Mouse (Mus musculus) heart, postnatal 36 days (tissue): ENCODE results near the gene Bag6. TPM values are rescaled to one million over a fixed set of nuclear protein-coding genes. Genes with fewer than 3 reads are reported as not detected.

ENCODE experiments used
- DNase-seq, 2 experiments: peaks; one replicate each; pipeline ENCODE4 v3.0.0; 2021 to 2022
- intact Hi-C: fragments of 180-260 bp; cut with DNase I; formaldehyde crosslinking; loops from one replicate; pipeline ENCODE4 v1.15.1; 2025
- microRNA-seq, 2 experiments: library from miRNA; unstranded; fragments of <30 nt; microRNA quantifications; one replicate each; pipeline ENCODE4 v1.2.0; 2021; ENCODE audit warnings: borderline number of aligned reads in 2 of 2
- total RNA-seq, 2 experiments: library from RNA; stranded (reverse); gene quantifications; 2 replicates each; pipeline ENCODE4 v1.2.3; 2021

Bag6 gene
- total RNA-seq, 2 experiments from 2014 or later: 243 to 268 TPM

DNA sequence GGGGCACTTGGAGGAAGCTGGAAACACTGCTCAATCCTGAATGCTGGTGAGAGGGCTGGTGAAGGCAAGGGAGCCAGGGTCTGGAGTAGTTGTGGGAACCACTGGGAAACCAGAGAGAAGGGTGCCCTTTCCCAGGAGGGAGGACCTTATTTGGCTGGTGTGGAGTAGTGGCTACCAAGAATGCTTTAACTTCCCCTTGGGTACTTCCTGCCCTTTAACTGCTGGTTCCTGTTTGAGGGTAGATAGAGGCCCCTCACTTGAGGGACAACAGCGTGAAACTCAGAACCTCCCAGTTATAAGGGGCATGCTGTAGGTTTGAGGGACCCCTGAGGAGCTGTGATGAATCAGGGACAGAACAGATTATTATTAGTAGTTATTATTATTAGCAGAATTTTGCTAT is 54.2 kb downstream of the Bag6 start:
- intact Hi-C loops: no loop called here
- no peak for DNase-seq

DNA sequence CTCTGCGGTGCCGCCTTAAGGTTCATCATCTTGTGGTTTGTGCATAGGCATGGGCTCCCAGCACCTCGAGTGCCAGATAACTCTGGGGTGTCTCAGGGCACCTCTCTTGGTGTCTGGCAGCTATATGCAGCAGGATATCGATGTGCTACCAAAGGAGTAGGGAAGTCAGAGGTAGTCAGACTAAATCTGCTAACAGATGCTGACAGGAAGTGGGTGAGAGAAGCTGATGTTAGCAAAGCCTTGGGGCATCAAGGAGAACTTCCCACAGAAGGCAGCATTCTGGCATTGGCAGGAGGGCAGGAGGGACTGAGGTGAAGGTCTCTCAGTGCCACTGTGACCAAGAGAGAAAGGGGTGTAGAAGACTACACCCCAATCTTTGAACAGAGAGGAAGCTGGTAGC is 55.1 kb downstream of the Bag6 start:
- no peak for DNase-seq
- intact Hi-C loops: no loop called here

GRCm38 (mm10) chr17:35191723-35192122 is 56.7 kb downstream of the Bag6 start:
- intact Hi-C loops: no loop called here
- DNase-seq: no peak

GRCm38 (mm10) chr17:35192924-35193323 is 57.9 kb downstream of the Bag6 start:
- intact Hi-C loops: no loop called here
- DNase-seq: no peak

- intact Hi-C loops: no loop called here
- DNase-seq: no peak
These were observed 59.2 kb downstream of the Bag6 start, which contains the start of gene Ltb for GRCm38 (mm10) chr17:35193881-35194843. TSS of gene Ltb (plus strand) at chr17:35194439.

DNA sequence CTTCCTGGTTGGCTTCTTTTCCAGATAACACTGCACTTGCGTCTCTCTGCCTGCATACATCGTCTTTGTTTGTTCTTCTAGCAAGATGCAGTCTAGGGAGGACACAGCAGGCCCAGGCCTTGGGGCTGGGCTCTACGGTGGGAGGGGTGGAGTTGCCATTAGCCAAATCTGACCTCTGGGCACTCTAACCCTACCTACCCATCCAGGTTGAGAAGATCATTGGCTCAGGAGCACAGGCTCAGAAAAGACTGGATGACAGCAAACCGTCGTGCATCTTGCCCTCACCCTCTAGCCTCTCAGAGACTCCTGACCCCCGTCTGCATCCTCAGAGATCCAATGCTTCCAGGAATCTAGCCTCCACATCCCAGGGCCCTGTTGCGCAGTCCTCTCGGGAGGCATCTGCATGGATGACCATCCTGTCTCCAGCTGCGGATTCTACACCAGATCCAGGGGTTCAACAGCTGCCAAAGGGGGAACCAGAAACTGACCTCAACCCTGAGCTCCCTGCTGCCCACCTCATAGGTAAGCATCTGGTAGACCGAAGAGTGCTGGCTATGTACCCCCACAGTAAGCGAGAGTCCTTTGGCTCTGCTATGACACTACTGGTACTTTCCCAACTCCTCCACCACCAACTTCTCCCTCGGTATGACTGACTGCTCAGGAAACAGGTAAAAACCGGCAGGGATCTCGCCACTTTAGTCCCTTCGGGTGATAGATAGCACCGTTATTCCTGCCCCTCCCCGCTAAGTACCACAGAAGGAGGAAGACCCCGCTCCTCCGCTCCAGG is 60.1 kb downstream of the Bag6 start:
- intact Hi-C loops: loop anchor here (1.0 kb wide), 1 partner anchor 17 kb away; no protein-coding TSS in a partner anchor

DNA sequence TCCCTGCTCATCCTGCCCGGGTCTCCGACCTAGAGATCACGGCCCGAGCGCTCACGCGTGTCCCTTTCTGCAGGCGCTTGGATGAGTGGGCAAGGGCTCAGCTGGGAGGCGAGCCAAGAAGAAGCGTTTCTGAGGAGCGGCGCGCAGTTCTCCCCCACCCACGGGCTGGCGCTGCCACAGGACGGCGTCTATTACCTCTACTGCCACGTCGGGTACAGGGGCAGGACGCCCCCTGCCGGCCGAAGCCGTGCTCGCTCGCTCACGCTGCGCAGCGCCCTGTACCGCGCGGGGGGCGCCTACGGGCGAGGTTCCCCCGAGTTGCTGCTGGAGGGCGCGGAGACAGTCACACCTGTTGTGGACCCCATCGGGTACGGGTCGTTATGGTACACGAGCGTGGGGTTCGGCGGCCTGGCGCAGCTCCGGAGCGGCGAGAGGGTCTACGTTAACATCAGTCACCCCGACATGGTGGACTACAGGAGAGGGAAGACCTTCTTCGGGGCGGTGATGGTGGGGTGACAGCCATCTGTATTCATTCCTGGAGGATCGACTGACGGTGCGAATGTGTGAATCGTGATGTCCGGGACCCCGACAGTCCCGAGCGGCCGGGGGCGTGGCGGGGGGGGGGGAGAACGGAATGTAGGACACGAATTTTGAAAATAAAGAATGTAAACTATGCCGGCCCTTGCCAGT is 60.8 kb downstream of the Bag6 start:
- DNase-seq: peak; percentile 87 to 88
- intact Hi-C loops: loop anchor here (1.0 to 2.0 kb wide), 2 partner anchors 17 to 33 kb away; no protein-coding TSS in a partner anchor

More for the DNA sequence above, 60.1 kb downstream of the Bag6 start:
- no peak for DNase-seq

DNA sequence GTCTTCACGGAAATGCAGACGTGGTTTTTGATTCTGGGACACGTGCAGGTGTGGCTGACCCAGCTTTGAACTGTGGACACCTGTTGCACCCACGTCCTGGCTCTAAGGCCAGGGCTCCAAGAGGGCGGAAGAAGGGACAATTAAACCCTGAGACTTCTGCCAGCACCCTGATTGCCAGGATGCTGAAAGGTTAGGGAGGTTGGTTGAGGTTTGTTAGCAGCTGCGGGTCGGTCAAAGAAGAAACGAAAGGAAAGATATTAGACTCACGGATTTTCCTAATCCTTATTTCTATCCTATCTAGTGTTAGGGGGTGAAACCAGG is 61.3 kb downstream of the Bag6 start:
- no peak for DNase-seq
- intact Hi-C loops: loop anchor here (2.0 kb wide), 1 partner anchor 33 kb away; no protein-coding TSS in a partner anchor

Small RNAs within 50 kb of the gene (microRNA-seq; reads per million reads assigned to microRNA genes)
- 0 reads per million in 2 experiments for gene Mir6973a

Other genes with a start within 250 kb of the Bag6 start
- 1 to 10 TPM; 3.1 to 4.4 TPM for gene C2, start 236.9 kb upstream of the Bag6 start, total RNA-seq
- 10 to 100 TPM; 44.6 to 49.8 TPM for gene Ehmt2, start 236.7 kb upstream of the Bag6 start, total RNA-seq
- gene Slc44a4, start 220.7 kb upstream of the Bag6 start, total RNA-seq: not detected
- 10 to 100 TPM; 13.2 to 16.5 TPM for gene Neu1, start 203.9 kb upstream of the Bag6 start, total RNA-seq
- 1 to 10 TPM; 2.8 to 4.5 TPM for gene Hspa1b, start 175.9 kb upstream of the Bag6 start, total RNA-seq
- not detected for gene Gm20481, start 165.3 kb upstream of the Bag6 start, total RNA-seq
- gene Hspa1a, start 163.0 kb upstream of the Bag6 start, total RNA-seq: 1 to 10 TPM; 4.2 to 4.6 TPM
- gene Hspa1l, start 162.5 kb upstream of the Bag6 start, total RNA-seq: 1 to 10 TPM; 7.8 to 9.2 TPM
- 10 to 100 TPM; 16.0 to 17.4 TPM for gene Lsm2, start 153.3 kb upstream of the Bag6 start, total RNA-seq
- gene Vars, start 134.2 kb upstream of the Bag6 start, total RNA-seq: 10 to 100 TPM; 26.7 to 27.4 TPM
- gene Vwa7, start 118.6 kb upstream of the Bag6 start, total RNA-seq: 1 to 10 TPM; 8.4 to 9.3 TPM
- not detected for gene Sapcd1, start 107.2 kb upstream of the Bag6 start, total RNA-seq
- gene Msh5, start 88.4 kb upstream of the Bag6 start, total RNA-seq: under 1 TPM; 0.25 to 0.70 TPM
- 10 to 100 TPM; 41.7 to 44.0 TPM for gene Clic1, start 85.2 kb upstream of the Bag6 start, total RNA-seq
- 10 to 100 TPM; 27.5 to 27.6 TPM for gene Ddah2, start 76.1 kb upstream of the Bag6 start, total RNA-seq
- under 1 TPM in 1 of 2 experiments, not detected in 1; 0.56 TPM for gene Ly6g6c, start 69.8 kb upstream of the Bag6 start, total RNA-seq
- under 1 TPM; 0.42 to 0.49 TPM for gene Mpig6b, start 69.0 kb upstream of the Bag6 start, total RNA-seq
- not detected for gene Ly6g6e, start 58.3 kb upstream of the Bag6 start, total RNA-seq
- under 1 TPM; 0.70 to 0.80 TPM for gene Ly6g6d, start 57.1 kb upstream of the Bag6 start, total RNA-seq
- not detected for gene Ly6g6f, start 49.6 kb upstream of the Bag6 start, total RNA-seq
- 10 to 100 TPM; 54.6 to 61.1 TPM for gene Abhd16a, start 45.9 kb upstream of the Bag6 start, total RNA-seq
- gene Ly6g5c, start 26.9 kb upstream of the Bag6 start, total RNA-seq: not detected
- gene Ly6g5b, start 19.8 kb upstream of the Bag6 start, total RNA-seq: not detected
- 1 to 10 TPM; 8.0 to 9.6 TPM for gene Gpank1, start 13.7 kb upstream of the Bag6 start, total RNA-seq
- gene Csnk2b, start 13.1 kb upstream of the Bag6 start, total RNA-seq: 100 to 1,000 TPM; 163 to 164 TPM
- gene D17H6S53E, start 8.8 kb upstream of the Bag6 start, total RNA-seq: 10 to 100 TPM; 25.7 to 26.4 TPM
- gene Apom, start 3.1 kb upstream of the Bag6 start, total RNA-seq: not detected
- 100 to 1,000 TPM; 122 to 127 TPM for gene Prrc2a, start 29.7 kb downstream of the Bag6 start, total RNA-seq
- gene Aif1, start 40.9 kb downstream of the Bag6 start, total RNA-seq: 1 to 10 TPM; 2.0 to 6.2 TPM
- 1 to 10 TPM; 3.3 to 3.7 TPM for gene Lst1, start 53.3 kb downstream of the Bag6 start, total RNA-seq
- 1 to 10 TPM; 1.0 to 1.6 TPM for gene Ltb, start 59.3 kb downstream of the Bag6 start, total RNA-seq
- under 1 TPM; 0.53 to 0.57 TPM for gene Tnf, start 66.8 kb downstream of the Bag6 start, total RNA-seq
- under 1 TPM in 1 of 2 experiments, not detected in 1; 0.19 TPM for gene Lta, start 70.2 kb downstream of the Bag6 start, total RNA-seq
- gene Gm16181, start 85.7 kb downstream of the Bag6 start, total RNA-seq: not detected
- 1 to 10 TPM; 2.0 to 2.6 TPM for gene Atp6v1g2, start 98.5 kb downstream of the Bag6 start, total RNA-seq
- gene Nfkbil1, start 100.6 kb downstream of the Bag6 start, total RNA-seq: 1 to 10 TPM; 8.0 to 8.5 TPM
- gene Ddx39b, start 106.6 kb downstream of the Bag6 start, total RNA-seq: 10 to 100 TPM; 83.3 to 97.3 TPM
- gene H2-D1, start 127.6 kb downstream of the Bag6 start, total RNA-seq: 100 to 1,000 TPM in 1 of 2 experiments, 10 to 100 TPM in 1; 87.6 to 133 TPM
- gene H2-Q1, start 185.2 kb downstream of the Bag6 start, total RNA-seq: 1 to 10 TPM; 1.1 to 1.4 TPM
- gene H2-Q2, start 207.1 kb downstream of the Bag6 start, total RNA-seq: 1 to 10 TPM in 1 of 2 experiments, under 1 TPM in 1; 0.64 to 1.4 TPM
- gene H2-Q4, start 244.4 kb downstream of the Bag6 start, total RNA-seq: 10 to 100 TPM; 10.1 to 13.8 TPM